Mouse (Mus musculus) stomach, embryonic 15.5 days (tissue): ENCODE measurements around the gene Tub. TPM values are rescaled to one million over a fixed set of nuclear protein-coding genes. Genes with fewer than 3 reads are reported as not detected.

ENCODE experiments used
- ATAC-seq: fragments of 200-750 bp; cut with Nextera tagmentation; 2 replicates; pipeline ENCODE4 v1.8.0; 2017; ENCODE audit warnings: low read depth, moderate number of reproducible peaks, moderate TSS enrichment; ENCODE audit not compliant: insufficient read depth, low FRiP score
- H3K27ac ChIP-seq: fragments of 300-500 bp; sonication (generic); 2 replicates; pipeline ENCODE4 v1.5.1; 2015; ENCODE audit warnings: mild to moderate bottlenecking, inconsistent platforms
- H3K27me3 ChIP-seq: fragments of 300-500 bp; sonication (generic); replicated peaks from 2 replicates; pipeline ENCODE4 v1.6.1; 2015; ENCODE audit warnings: inconsistent platforms
- H3K36me3 ChIP-seq: fragments of 300-500 bp; sonication (generic); 2 replicates; pipeline ENCODE4 v1.6.1; 2015; ENCODE audit warnings: inconsistent platforms
- H3K4me1 ChIP-seq: fragments of 300-500 bp; sonication (generic); 2 replicates; pipeline ENCODE4 v1.6.1; 2015; ENCODE audit warnings: inconsistent platforms
- H3K4me2 ChIP-seq: fragments of 300-500 bp; sonication (generic); 2 replicates; pipeline ENCODE4 v1.6.1; 2015; ENCODE audit warnings: mild to moderate bottlenecking, inconsistent platforms
- H3K4me3 ChIP-seq: fragments of 300-500 bp; sonication (generic); replicated peaks from 2 replicates; pipeline ENCODE4 v1.5.1; 2015; ENCODE audit warnings: inconsistent platforms
- H3K9ac ChIP-seq: fragments of 300-500 bp; sonication (generic); 2 replicates; pipeline ENCODE4 v1.6.1; 2015; ENCODE audit warnings: inconsistent platforms
- H3K9me3 ChIP-seq: fragments of 300-500 bp; sonication (generic); 2 replicates; pipeline ENCODE4 v1.6.1; 2016; ENCODE audit warnings: inconsistent platforms
- WGBS: fragments of 180-500 bp; shearing (Covaris S2); methylation state at CpG from one replicate; pipeline ENCODE4 v1.1.7; 2015; 5-methylcytosine and 5-hydroxymethylcytosine counted together
- polyA plus RNA-seq: library from polyadenylated mRNA; unstranded; fragments of >200 nt; fragmentation: Nextera tagmentation; extraction: Ambion mirVana; gene quantifications from 2 replicates; pipeline ENCODE4 v1.2.1, GENCODE M21; 2015

Tub gene
- polyA plus RNA-seq, 1 experiment from 2014 or later = 2.5 TPM

DNA sequence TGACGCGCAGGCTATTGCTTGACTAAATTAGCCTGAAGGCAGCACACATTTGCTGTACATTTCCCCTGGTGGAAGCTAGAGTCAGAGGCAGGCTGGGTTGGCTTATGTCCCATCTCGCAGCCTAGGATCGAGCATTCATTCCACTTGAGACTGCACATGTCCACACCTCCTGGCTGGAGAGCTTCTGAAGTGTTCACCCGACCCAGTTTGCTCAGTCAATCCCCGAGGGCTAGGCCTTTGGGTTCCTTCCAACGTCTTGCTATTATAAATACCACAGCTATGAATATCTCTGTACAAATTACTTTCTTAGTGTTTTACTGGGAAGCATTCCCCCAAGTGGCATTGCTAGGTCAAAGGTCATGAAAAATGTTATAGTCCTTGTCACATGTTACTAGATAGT is 43.1 kb downstream of the Tub start:
- Histone ChIP-seq H3K4me1 (no peaks in the 10 kb centered on the region), H3K9me3 (no peaks in the 10 kb centered on the region), H3K9ac (no peak overlapping the region), H3K36me3 (no peaks in the 10 kb centered on the region), H3K4me2 (no peak overlapping the region), H3K27ac (no peak overlapping the region), H3K4me3 (no peak overlapping the region), H3K27me3 (no peaks in the 10 kb centered on the region)
- WGBS = 69% methylated on average over 7 of the region's 7 CpGs
- ATAC-seq = no peak

GRCm38 (mm10) chr7:108993881-108994291 is 43.7 kb downstream of the Tub start:
- H3K4me3 ChIP-seq = no peak overlapping the region
- H3K27ac ChIP-seq = no peak overlapping the region
- no peak overlapping the region for H3K9ac ChIP-seq
- WGBS = 83% methylated on average over 3 of the region's 3 CpGs
- no peaks in the 10 kb centered on the region for H3K27me3 ChIP-seq
- H3K36me3 ChIP-seq = no peaks in the 10 kb centered on the region
- H3K4me1 ChIP-seq = no peaks in the 10 kb centered on the region
- no peaks in the 10 kb centered on the region for H3K9me3 ChIP-seq
- ATAC-seq = no peak
- H3K4me2 ChIP-seq = no peak overlapping the region

GRCm38 (mm10) chr7:108996156-108996555 is 46.0 kb downstream of the Tub start:
- no peaks in the 10 kb centered on the region for H3K4me1 ChIP-seq
- H3K9ac ChIP-seq = no peak overlapping the region
- ATAC-seq = no peak
- no peak overlapping the region for H3K4me3 ChIP-seq
- H3K9me3 ChIP-seq = no peaks in the 10 kb centered on the region
- no peaks in the 10 kb centered on the region for H3K27me3 ChIP-seq
- no peak overlapping the region for H3K4me2 ChIP-seq
- whole genome bisulfite sequencing = 63% methylated on average over 6 of the region's 6 CpGs
- no peaks in the 10 kb centered on the region for H3K36me3 ChIP-seq
- H3K27ac ChIP-seq = no peak overlapping the region

GRCm38 (mm10) chr7:109000315-109000954 is 50.3 kb downstream of the Tub start:
- no peak for ATAC-seq
- 44% methylated on average over 4 of the region's 4 CpGs for WGBS
- H3K4me1 ChIP-seq = no peaks in the 10 kb centered on the region
- H3K4me3 ChIP-seq = no peak overlapping the region
- no peak overlapping the region for H3K9ac ChIP-seq
- no peak overlapping the region for H3K27ac ChIP-seq
- H3K27me3 ChIP-seq = no peaks in the 10 kb centered on the region
- H3K36me3 ChIP-seq = no peaks in the 10 kb centered on the region
- no peaks in the 10 kb centered on the region for H3K9me3 ChIP-seq
- H3K4me2 ChIP-seq = no peak overlapping the region

DNA sequence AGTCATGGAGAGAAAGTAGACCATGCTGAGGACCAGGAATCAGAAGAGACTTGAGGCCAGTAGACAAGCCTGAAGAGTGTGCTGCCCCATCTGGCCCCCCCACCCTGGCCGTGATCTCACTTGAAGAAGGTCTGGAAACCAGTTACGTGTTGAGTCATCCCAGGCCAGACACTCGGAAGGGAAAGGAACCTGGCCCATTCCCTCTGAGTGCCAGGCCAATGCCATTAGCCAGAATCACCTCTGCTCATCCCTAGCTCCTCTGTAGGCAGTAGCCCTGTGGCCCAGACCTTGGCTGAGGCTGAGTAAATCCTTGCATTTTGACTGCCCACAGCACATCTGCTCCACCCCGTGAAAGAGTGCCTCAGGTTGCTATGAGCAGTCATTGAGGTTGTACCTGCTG is 51.8 kb downstream of the Tub start:
- no peak for ATAC-seq
- H3K4me1 ChIP-seq = no peaks in the 10 kb centered on the region

GRCm38 (mm10) chr7:109003653-109004052 is 53.5 kb downstream of the Tub start:
- Histone ChIP-seq H3K4me2 (no peak overlapping the region), H3K4me1 (no peaks in the 10 kb centered on the region), H3K27me3 (no peaks in the 10 kb centered on the region), H3K36me3 (no peaks in the 10 kb centered on the region), H3K9me3 (no peaks in the 10 kb centered on the region), H3K27ac (no peak overlapping the region), H3K4me3 (no peak overlapping the region), H3K9ac (no peak overlapping the region)
- ATAC-seq = no peak
- 26% methylated on average over 3 of the region's 3 CpGs for WGBS

More for the DNA sequence above, 51.8 kb downstream of the Tub start:
- no peaks in the 10 kb centered on the region for H3K36me3 ChIP-seq
- 85% methylated on average over 4 of the region's 4 CpGs for WGBS
- no peak overlapping the region for H3K4me3 ChIP-seq
- no peak overlapping the region for H3K4me2 ChIP-seq
- no peak overlapping the region for H3K9ac ChIP-seq
- no peaks in the 10 kb centered on the region for H3K27me3 ChIP-seq
- H3K9me3 ChIP-seq = no peaks in the 10 kb centered on the region
- no peak overlapping the region for H3K27ac ChIP-seq

GRCm38 (mm10) chr7:109009260-109009659 is 59.1 kb downstream of the Tub start:
- H3K9ac ChIP-seq = no peak overlapping the region

GRCm38 (mm10) chr7:109010720-109011595 is 60.8 kb downstream of the Tub start:
- peak overlapping the region; percentile 11; the same call in 1 of the 2 replicates for H3K9ac ChIP-seq
- peak; percentile 57 for ATAC-seq

More at GRCm38 (mm10) chr7:109009260-109009659, 59.1 kb downstream of the Tub start:
- Histone ChIP-seq H3K27ac (no peak overlapping the region), H3K4me3 (no peak overlapping the region), H3K27me3 (peaks cover 28% of the 10 kb centered on the region), H3K36me3 (no peaks in the 10 kb centered on the region), H3K9me3 (no peaks in the 10 kb centered on the region), H3K4me1 (0 out of 2 replicates have a peak, but pooled peaks cover 6% of the 10 kb centered on the region), H3K4me2 (no peak overlapping the region)
- ATAC-seq = no peak
- WGBS = 38% methylated on average over 1 of the region's 1 CpGs

GRCm38 (mm10) chr7:109011596-109012180 is 61.5 kb downstream of the Tub start:
- no peaks in the 10 kb centered on the region for H3K9me3 ChIP-seq
- H3K27ac ChIP-seq = no peak overlapping the region
- ATAC-seq = no peak
- no peaks in the 10 kb centered on the region for H3K36me3 ChIP-seq
- WGBS = 64% methylated on average over 8 of the region's 8 CpGs
- no peak overlapping the region for H3K9ac ChIP-seq
- 0 out of 2 replicates have a peak, but pooled peaks cover 6% of the 10 kb centered on the region for H3K4me1 ChIP-seq
- peaks cover 28% of the 10 kb centered on the region for H3K27me3 ChIP-seq
- H3K4me2 ChIP-seq = peak overlapping the region; percentile 92
- H3K4me3 ChIP-seq = peak overlapping the region; percentile 55

More at GRCm38 (mm10) chr7:109010720-109011595, 60.8 kb downstream of the Tub start:
- WGBS = 3% methylated on average over 80 of the region's 82 CpGs
- H3K27ac ChIP-seq = no peak overlapping the region
- H3K9me3 ChIP-seq = no peaks in the 10 kb centered on the region
- peaks cover 28% of the 10 kb centered on the region for H3K27me3 ChIP-seq
- H3K4me3 ChIP-seq = peak overlapping the region; percentile 55
- H3K4me2 ChIP-seq = peak overlapping the region; percentile 92
- H3K36me3 ChIP-seq = no peaks in the 10 kb centered on the region
- H3K4me1 ChIP-seq = 0 out of 2 replicates have a peak, but pooled peaks cover 6% of the 10 kb centered on the region

DNA sequence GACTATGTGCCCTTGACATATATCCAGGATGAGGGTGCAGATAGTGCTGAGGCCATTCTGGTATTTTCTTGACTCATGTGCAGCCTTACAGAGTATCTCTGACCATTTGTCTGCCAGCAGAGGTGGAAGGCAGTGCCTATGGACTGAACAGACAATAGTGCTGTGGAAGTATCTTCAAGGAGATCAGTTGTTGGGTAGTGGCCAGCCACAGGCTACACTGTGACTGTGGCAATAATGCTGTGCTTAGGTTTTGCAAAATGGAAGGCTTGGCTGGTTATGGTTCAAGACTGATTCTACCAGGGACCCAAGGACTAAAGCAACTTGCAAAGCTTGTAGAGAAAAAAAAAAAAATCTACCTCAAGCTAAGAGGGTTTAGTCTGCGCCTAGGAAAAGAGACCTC is 62.4 kb downstream of the Tub start:
- H3K4me1 ChIP-seq = 0 out of 2 replicates have a peak, but pooled peaks cover 6% of the 10 kb centered on the region
- no peak overlapping the region for H3K4me3 ChIP-seq
- H3K9me3 ChIP-seq = no peaks in the 10 kb centered on the region
- no peak overlapping the region for H3K4me2 ChIP-seq
- 96% methylated on average over 1 of the region's 1 CpGs for WGBS
- ATAC-seq = no peak
- no peaks in the 10 kb centered on the region for H3K36me3 ChIP-seq
- H3K9ac ChIP-seq = no peak overlapping the region
- H3K27ac ChIP-seq = no peak overlapping the region
- peaks cover 28% of the 10 kb centered on the region for H3K27me3 ChIP-seq

DNA sequence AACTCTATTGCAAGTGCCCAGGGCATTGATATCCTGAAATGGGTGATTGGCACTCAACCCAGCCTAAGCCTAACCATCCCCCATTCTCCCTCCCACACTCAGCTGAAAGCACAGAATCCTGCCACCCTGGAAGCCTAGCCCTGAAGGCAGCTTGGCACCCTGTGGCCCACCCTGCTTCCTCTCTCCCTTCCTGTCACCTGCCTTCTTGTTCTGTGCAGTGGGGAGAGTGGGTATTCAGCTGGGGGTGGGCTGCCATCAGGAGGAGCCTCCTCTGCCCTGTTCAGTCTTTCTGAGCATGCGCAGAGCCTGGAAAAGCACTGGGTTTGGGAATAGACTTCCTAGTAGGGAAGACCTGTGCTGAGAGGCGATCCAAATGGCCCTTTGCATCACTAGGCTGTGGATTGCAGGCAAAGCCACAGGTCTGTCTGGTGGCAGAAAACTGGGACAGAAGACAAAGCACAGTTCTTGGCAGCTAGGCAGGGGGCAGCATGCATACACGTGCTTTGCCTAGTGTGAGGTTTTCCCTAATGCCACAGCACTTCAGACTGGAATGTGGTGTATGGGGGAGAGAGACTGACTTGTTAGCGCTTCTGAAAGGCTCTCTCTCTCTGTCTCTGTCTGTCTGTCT is 63.0 kb downstream of the Tub start:
- no peak overlapping the region for H3K9ac ChIP-seq
- 54% methylated on average over 4 of the region's 4 CpGs for WGBS
- no peak for ATAC-seq
- H3K36me3 ChIP-seq = no peaks in the 10 kb centered on the region
- no peak overlapping the region for H3K4me2 ChIP-seq
- H3K4me1 ChIP-seq = 0 out of 2 replicates have a peak, but pooled peaks cover 6% of the 10 kb centered on the region
- no peaks in the 10 kb centered on the region for H3K9me3 ChIP-seq
- peaks cover 28% of the 10 kb centered on the region for H3K27me3 ChIP-seq
- H3K27ac ChIP-seq = no peak overlapping the region
- no peak overlapping the region for H3K4me3 ChIP-seq
